Mouse (Mus musculus) kidney, postnatal 36 days (tissue): ENCODE data around the gene Plcb1.
A peak's percentile ranks its signal among the peaks of the same experiment; 100 is the strongest.

Experiments
- DNase-seq, 2 experiments: peaks; one replicate each; pipeline ENCODE4 v3.0.0; 2021 to 2022; ENCODE audit warnings: mixed read lengths in 2 of 2

The Plcb1 gene

GRCm38 (mm10) chr2:135439546-135440517, 654.0 kb downstream of the Plcb1 start:
- peak; percentile 42 to 57 for DNase-seq

- no peak for DNase-seq
These were observed 667.7 kb downstream of the Plcb1 start for GRCm38 (mm10) chr2:135453581-135453980.

- DNase-seq = no peak
These were observed 668.1 kb downstream of the Plcb1 start for GRCm38 (mm10) chr2:135454015-135454414.

GRCm38 (mm10) chr2:135454455-135454854, 668.6 kb downstream of the Plcb1 start:
- no peak for DNase-seq

- DNase-seq = no peak
These were observed 682.0 kb downstream of the Plcb1 start for GRCm38 (mm10) chr2:135467895-135468294.

GRCm38 (mm10) chr2:135474107-135474506, 688.2 kb downstream of the Plcb1 start:
- no peak for DNase-seq

- DNase-seq = no peak
These were observed 699.4 kb downstream of the Plcb1 start for GRCm38 (mm10) chr2:135485248-135485647.

GRCm38 (mm10) chr2:135488277-135488676, 702.4 kb downstream of the Plcb1 start:
- DNase-seq = no peak

- no peak for DNase-seq
These were observed 703.3 kb downstream of the Plcb1 start for GRCm38 (mm10) chr2:135489127-135489526.

GRCm38 (mm10) chr2:135492777-135493176, 706.9 kb downstream of the Plcb1 start:
- no peak for DNase-seq

- no peak for DNase-seq
These were observed 710.7 kb downstream of the Plcb1 start for GRCm38 (mm10) chr2:135496553-135496952.

GRCm38 (mm10) chr2:135497251-135497650, 711.4 kb downstream of the Plcb1 start:
- DNase-seq = no peak

GRCm38 (mm10) chr2:135500872-135501271, 715.0 kb downstream of the Plcb1 start:
- DNase-seq = no peak

GRCm38 (mm10) chr2:135503328-135503997, 717.6 kb downstream of the Plcb1 start:
- DNase-seq = no peak

GRCm38 (mm10) chr2:135503998-135504354, 718.1 kb downstream of the Plcb1 start:
- DNase-seq = no peak

GRCm38 (mm10) chr2:135507111-135507510, 721.2 kb downstream of the Plcb1 start:
- no peak for DNase-seq

- no peak for DNase-seq
These were observed 733.1 kb downstream of the Plcb1 start for GRCm38 (mm10) chr2:135518956-135519355.
